Mouse (Mus musculus): ENCODE measurements around the gene Wdr77. TPM values are rescaled to one million over a fixed set of nuclear protein-coding genes. Genes with fewer than 3 reads are reported as not detected.
"Not testable (repeated sequence)": the region's sequence is repeated elsewhere in the genome, so short reads cannot be mapped to it uniquely, and the experiment has no call there.

Wdr77 gene
- polyA plus RNA-seq, 1 experiment from 2014 or later, result 159 TPM

- DNase-seq (ENCODE audit: low spot score), result no peak
- ATAC-seq (replicated peaks; ENCODE audit: low FRiP score, low TSS enrichment, low read depth), result 0 out of 2 replicates have a peak, but pooled peaks have one; percentile 10
- H3K4me2 ChIP-seq (ENCODE audit: low read length), result no peak overlapping the region
- H3K27me3 ChIP-seq (replicated peaks; ENCODE audit: control insufficient read depth, insufficient read depth, low read length), result no peaks in the 10 kb centered on the region
- H3K9me3 ChIP-seq (ENCODE audit: control insufficient read depth, low read length), result no peaks in the 10 kb centered on the region
- H3K4me1 ChIP-seq (replicated peaks; ENCODE audit: control insufficient read depth, insufficient read depth, low read length), result no peaks in the 10 kb centered on the region
- no peak overlapping the region for H3K27ac ChIP-seq (ENCODE audit: low read depth)
- H3K9ac ChIP-seq (ENCODE audit: low read length), result no peak overlapping the region
- peaks cover 38% of the 10 kb centered on the region for H3K36me3 ChIP-seq (ENCODE audit: control insufficient read depth, insufficient read depth, low read length)
- H3K4me3 ChIP-seq (ENCODE audit: low read depth, low read length), result no peak overlapping the region
- 80% methylated on average over 5 of the region's 5 CpGs for WGBS
Measured at GRCm38 (mm10) chr3:105971831-105972446, 12.8 kb downstream of the Wdr77 start.

- no peaks in the 10 kb centered on the region for H3K4me1 ChIP-seq (replicated peaks; ENCODE audit: control insufficient read depth, insufficient read depth, low read length)
- no peaks in the 10 kb centered on the region for H3K9me3 ChIP-seq (ENCODE audit: control insufficient read depth, low read length)
- DNase-seq (ENCODE audit: low spot score) (no peak), ATAC-seq (replicated peaks; ENCODE audit: low FRiP score, low TSS enrichment, low read depth) (no peak)
- no peak within 1 kb of the TSS for H3K9ac ChIP-seq (ENCODE audit: low read length)
- no peaks in the 10 kb centered on the region for H3K27me3 ChIP-seq (replicated peaks; ENCODE audit: control insufficient read depth, insufficient read depth, low read length)
- H3K27ac ChIP-seq (ENCODE audit: low read depth), result no peak within 1 kb of the TSS
- H3K36me3 ChIP-seq (ENCODE audit: control insufficient read depth, insufficient read depth, low read length), result peaks cover 23% of the 10 kb centered on the region
- WGBS, result 69% methylated on average over 3 of the region's 3 CpGs
- H3K4me2 ChIP-seq (ENCODE audit: low read length), result no peak within 1 kb of the TSS
- no peak within 1 kb of the TSS for H3K4me3 ChIP-seq (ENCODE audit: low read depth, low read length)
Measured at GRCm38 (mm10) chr3:105973411-105973810, 14.2 kb downstream of the Wdr77 start, which contains the start of gene Ovgp1. TSS of gene Ovgp1 (plus strand) at chr3:105973711.

- no peak overlapping the region for H3K9ac ChIP-seq (ENCODE audit: low read length)
- no peaks in the 10 kb centered on the region for H3K9me3 ChIP-seq (ENCODE audit: control insufficient read depth, low read length)
- no peaks in the 10 kb centered on the region for H3K27me3 ChIP-seq (replicated peaks; ENCODE audit: control insufficient read depth, insufficient read depth, low read length)
- H3K4me1 ChIP-seq (replicated peaks; ENCODE audit: control insufficient read depth, insufficient read depth, low read length), result no peaks in the 10 kb centered on the region
- no peak overlapping the region for H3K4me2 ChIP-seq (ENCODE audit: low read length)
- ATAC-seq (replicated peaks; ENCODE audit: low FRiP score, low TSS enrichment, low read depth) (no peak), DNase-seq (ENCODE audit: low spot score) (no peak)
- no peak overlapping the region for H3K4me3 ChIP-seq (ENCODE audit: low read depth, low read length)
- no peak overlapping the region for H3K27ac ChIP-seq (ENCODE audit: low read depth)
- H3K36me3 ChIP-seq (ENCODE audit: control insufficient read depth, insufficient read depth, low read length), result peaks cover 16% of the 10 kb centered on the region
- 92% methylated on average over 2 of the region's 2 CpGs for WGBS
Measured at GRCm38 (mm10) chr3:105974174-105974573, 15.0 kb downstream of the Wdr77 start.

- H3K36me3 ChIP-seq (ENCODE audit: control insufficient read depth, insufficient read depth, low read length); H3K9me3 ChIP-seq (ENCODE audit: control insufficient read depth, low read length); ATAC-seq (replicated peaks; ENCODE audit: low FRiP score, low TSS enrichment, low read depth); H3K27me3 ChIP-seq (replicated peaks; ENCODE audit: control insufficient read depth, insufficient read depth, low read length); H3K4me1 ChIP-seq (replicated peaks; ENCODE audit: control insufficient read depth, insufficient read depth, low read length); H3K9ac ChIP-seq (ENCODE audit: low read length); H3K4me2 ChIP-seq (ENCODE audit: low read length); H3K4me3 ChIP-seq (ENCODE audit: low read depth, low read length); DNase-seq (ENCODE audit: low spot score); H3K27ac ChIP-seq (ENCODE audit: low read depth): not testable (repeated sequence)
- WGBS, result 60% methylated on average over 5 of the region's 5 CpGs
Measured at GRCm38 (mm10) chr3:105989611-105990010, 30.4 kb downstream of the Wdr77 start.

GRCm38 (mm10) chr3:105991653-105992283 is 32.6 kb downstream of the Wdr77 start:
- Histone ChIP-seq H3K4me2 (ENCODE audit: low read length) (no peak overlapping the region), H3K4me1 (replicated peaks; ENCODE audit: control insufficient read depth, insufficient read depth, low read length) (no peaks in the 10 kb centered on the region), H3K9ac (ENCODE audit: low read length) (no peak overlapping the region), H3K9me3 (ENCODE audit: control insufficient read depth, low read length) (no peaks in the 10 kb centered on the region), H3K36me3 (ENCODE audit: control insufficient read depth, insufficient read depth, low read length) (no peaks in the 10 kb centered on the region), H3K27me3 (replicated peaks; ENCODE audit: control insufficient read depth, insufficient read depth, low read length) (no peaks in the 10 kb centered on the region), H3K4me3 (ENCODE audit: low read depth, low read length) (no peak overlapping the region), H3K27ac (ENCODE audit: low read depth) (no peak overlapping the region)
- peak; percentile 76 for DNase-seq (ENCODE audit: low spot score)
- WGBS, result 29% methylated on average over 4 of the region's 4 CpGs
- ATAC-seq (replicated peaks; ENCODE audit: low FRiP score, low TSS enrichment, low read depth), result no peak

GRCm38 (mm10) chr3:105994730-105995129 is 35.6 kb downstream of the Wdr77 start:
- H3K4me1 ChIP-seq (replicated peaks; ENCODE audit: control insufficient read depth, insufficient read depth, low read length), result no peaks in the 10 kb centered on the region
- DNase-seq (ENCODE audit: low spot score), result no peak
- ATAC-seq (replicated peaks; ENCODE audit: low FRiP score, low TSS enrichment, low read depth), result no peak
- no peak overlapping the region for H3K4me3 ChIP-seq (ENCODE audit: low read depth, low read length)
- H3K9me3 ChIP-seq (ENCODE audit: control insufficient read depth, low read length), result no peaks in the 10 kb centered on the region
- no peak overlapping the region for H3K27ac ChIP-seq (ENCODE audit: low read depth)
- no peak overlapping the region for H3K4me2 ChIP-seq (ENCODE audit: low read length)
- no peaks in the 10 kb centered on the region for H3K36me3 ChIP-seq (ENCODE audit: control insufficient read depth, insufficient read depth, low read length)
- H3K27me3 ChIP-seq (replicated peaks; ENCODE audit: control insufficient read depth, insufficient read depth, low read length), result no peaks in the 10 kb centered on the region
- no peak overlapping the region for H3K9ac ChIP-seq (ENCODE audit: low read length)
- WGBS, result 62% methylated on average over 2 of the region's 2 CpGs

GRCm38 (mm10) chr3:106000707-106001375 is 41.7 kb downstream of the Wdr77 start:
- no peak overlapping the region for H3K4me3 ChIP-seq (ENCODE audit: low read depth, low read length)
- no peak for DNase-seq (ENCODE audit: low spot score)
- 17% methylated on average over 11 of the region's 11 CpGs for WGBS
- no peak overlapping the region for H3K27ac ChIP-seq (ENCODE audit: low read depth)
- no peak overlapping the region for H3K9ac ChIP-seq (ENCODE audit: low read length)
- H3K9me3 ChIP-seq (ENCODE audit: control insufficient read depth, low read length), result no peaks in the 10 kb centered on the region
- H3K36me3 ChIP-seq (ENCODE audit: control insufficient read depth, insufficient read depth, low read length), result no peaks in the 10 kb centered on the region
- H3K4me1 ChIP-seq (replicated peaks; ENCODE audit: control insufficient read depth, insufficient read depth, low read length), result no peaks in the 10 kb centered on the region
- peak overlapping the region; percentile 36 for H3K4me2 ChIP-seq (ENCODE audit: low read length)
- no peaks in the 10 kb centered on the region for H3K27me3 ChIP-seq (replicated peaks; ENCODE audit: control insufficient read depth, insufficient read depth, low read length)
- peak; percentile 27; the same call in 1 of the 2 replicates for ATAC-seq (replicated peaks; ENCODE audit: low FRiP score, low TSS enrichment, low read depth)

- ATAC-seq (replicated peaks; ENCODE audit: low FRiP score, low TSS enrichment, low read depth), result peak; percentile 93
- no peaks in the 10 kb centered on the region for H3K27me3 ChIP-seq (replicated peaks; ENCODE audit: control insufficient read depth, insufficient read depth, low read length)
- H3K4me1 ChIP-seq (replicated peaks; ENCODE audit: control insufficient read depth, insufficient read depth, low read length), result no peaks in the 10 kb centered on the region
- peak; percentile 69 for DNase-seq (ENCODE audit: low spot score)
- H3K9ac ChIP-seq (ENCODE audit: low read length), result no peak overlapping the region
- no peak overlapping the region for H3K27ac ChIP-seq (ENCODE audit: low read depth)
- H3K9me3 ChIP-seq (ENCODE audit: control insufficient read depth, low read length), result no peaks in the 10 kb centered on the region
- peak overlapping the region; percentile 36 for H3K4me2 ChIP-seq (ENCODE audit: low read length)
- H3K36me3 ChIP-seq (ENCODE audit: control insufficient read depth, insufficient read depth, low read length), result no peaks in the 10 kb centered on the region
- no peak overlapping the region for H3K4me3 ChIP-seq (ENCODE audit: low read depth, low read length)
- WGBS, result 20% methylated on average over 17 of the region's 17 CpGs
Measured at GRCm38 (mm10) chr3:106001416-106002370, 42.5 kb downstream of the Wdr77 start.

All from intestine, embryonic 14.5 days (tissue).